Mouse (Mus musculus): ENCODE results near the gene Hoxa6. TPM values are rescaled to one million over a fixed set of nuclear protein-coding genes. Genes with fewer than 3 reads are reported as not detected.

The Hoxa6 gene
- total RNA-seq, 2 experiments from 2014 or later = not detected

Small RNA genes lying within 50 kb of the gene (microRNA-seq; reads per million reads assigned to microRNA genes)
- 1.1 to 1.2 reads per million in 2 experiments for gene Mir196b

Other genes with a start within 250 kb of the Hoxa6 start
- gene Skap2, start 196.2 kb downstream of the Hoxa6 start, total RNA-seq (2021) = 10 to 100 TPM; 15.9 to 16.5 TPM
- gene Hoxa1, start 50.4 kb downstream of the Hoxa6 start, total RNA-seq (2021) = not detected
- not detected for gene Hoxa2, start 43.9 kb downstream of the Hoxa6 start, total RNA-seq (2021)
- gene 5730596B20Rik, start 31.2 kb downstream of the Hoxa6 start, total RNA-seq (2021) = not detected
- not detected for gene Hoxa4, start 17.0 kb downstream of the Hoxa6 start, total RNA-seq (2021)
- not detected for gene Hoxa5, start 4.1 kb downstream of the Hoxa6 start, total RNA-seq (2021)
- gene Hoxa3, start 4.6 kb upstream of the Hoxa6 start, total RNA-seq (2021) = not detected
- not detected for gene Gm28308, start 4.6 kb upstream of the Hoxa6 start, total RNA-seq (2021)
- not detected for gene Hoxa7, start 13.1 kb upstream of the Hoxa6 start, total RNA-seq (2021)
- gene Hoxa9, start 22.4 kb upstream of the Hoxa6 start, total RNA-seq (2021) = not detected
- not detected for gene Hoxa10, start 32.1 kb upstream of the Hoxa6 start, total RNA-seq (2021)
- not detected for gene Hoxa11, start 37.1 kb upstream of the Hoxa6 start, total RNA-seq (2021)
- gene Hoxa13, start 52.2 kb upstream of the Hoxa6 start, total RNA-seq (2021) = not detected
- gene Evx1, start 104.8 kb upstream of the Hoxa6 start, total RNA-seq (2021) = not detected